8 mouse cellular contexts compared by ENCODE assay signal in the genomic region with DNA sequence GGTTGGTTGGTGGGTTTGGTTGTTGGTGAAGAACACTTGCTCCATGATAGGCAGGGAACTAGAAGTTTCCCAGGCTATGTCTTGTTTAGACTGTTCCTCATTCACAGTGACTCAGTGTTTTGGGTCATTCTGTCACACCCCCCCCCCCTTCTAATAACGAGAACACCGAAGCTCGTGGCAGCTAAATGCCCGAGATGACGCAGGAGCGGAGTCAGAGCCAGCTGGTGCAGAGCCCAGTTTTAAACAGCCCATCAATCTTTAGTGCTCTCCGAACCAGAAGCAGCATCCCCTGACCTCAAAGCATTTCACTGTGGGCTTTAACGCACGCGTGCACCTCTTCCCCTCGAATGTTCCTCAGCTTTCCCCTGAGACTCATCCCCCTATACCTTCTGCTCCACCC. TPM values are rescaled to one million over a fixed set of nuclear protein-coding genes. Genes with fewer than 3 reads are reported as not detected.
DNase-seq lines count a peak whose midpoint lies in the region; ATAC-seq lines count a peak whose summit lies in the region.
"Had no signal": no experiment of that assay in that cellular context is flagged by ENCODE, and none has a peak within 500 bp of the region (broad histone marks: within the 10 kb centered on the region; RNA-seq: fewer than 3 reads in every experiment).

No protein-coding gene starts in this region.

- 88% methylated on average over 11 of the region's 11 CpGs for WGBS in midbrain, embryonic 11.5 days

- intact Hi-C loops in gastrocnemius, postnatal 36 days (cut with DNase I): no loop called here

- H3K9ac ChIP-seq in midbrain, embryonic 11.5 days (ENCODE audit: low read length): no peak overlapping the region

- no peaks in the 10 kb centered on the region for H3K4me1 ChIP-seq in midbrain, embryonic 11.5 days (ENCODE audit: control insufficient read depth, insufficient read depth, low read length)

- H3K27me3 ChIP-seq in midbrain, embryonic 11.5 days (ENCODE audit: control insufficient read depth, insufficient read depth, low read length): no peaks in the 10 kb centered on the region

- no peak for ATAC-seq in midbrain, embryonic 11.5 days (ENCODE audit: low FRiP score)

- H3K36me3 ChIP-seq in midbrain, embryonic 11.5 days (ENCODE audit: control insufficient read depth, insufficient read depth, low read length): no peaks in the 10 kb centered on the region

- peak; percentile 40 to 52 for DNase-seq in layer of hippocampus, postnatal 10 days (ENCODE audit: low spot score in 2 of 2)
- DNase-seq in layer of hippocampus, adult 11-12 months (ENCODE audit: low spot score): no peak
- DNase-seq in adrenal gland, postnatal 25 days: peak; percentile 84
- peak; percentile 51 to 54 for DNase-seq in gastrocnemius, postnatal 36 days
- DNase-seq in monocyte, adult 2 months (ENCODE audit: low read depth in 1 of 2, low spot score in 2 of 2): peak; percentile 16 to 68
- DNase-seq in right cerebral cortex, postnatal 14 days: no peak
- no peak for DNase-seq in midbrain, embryonic 11.5 days (ENCODE audit: low spot score, missing footprints)

- no peak overlapping the region for H3K4me2 ChIP-seq in midbrain, embryonic 11.5 days

- no peak overlapping the region for H3K4me3 ChIP-seq in midbrain, embryonic 11.5 days (ENCODE audit: low read depth, low read length)

- H3K27ac ChIP-seq in midbrain, embryonic 11.5 days (ENCODE audit: low read depth, low read length): no peak overlapping the region
- H3K27ac ChIP-seq: kidney, postnatal 0 days had no signal

- H3K9me3 ChIP-seq in midbrain, embryonic 11.5 days (ENCODE audit: control insufficient read depth, low read length): no peaks in the 10 kb centered on the region

RNA-seq across cellular contexts. Expression of gene Sorl1, which starts 29.3 kb away (rescaled TPM):
- total RNA-seq in layer of hippocampus, postnatal 10 days (2021): 10 to 100 TPM; 79.0 to 86.0 TPM
- 16.3 and 20.9 TPM in 2 replicates for total RNA-seq in adrenal gland, postnatal 25 days (2021)
- total RNA-seq in gastrocnemius, postnatal 36 days (2021): 10 to 100 TPM; 30.7 to 38.0 TPM
- polyA plus RNA-seq in midbrain, embryonic 11.5 days (2014; fragmentation: Nextera tagmentation; extraction: Ambion mirVana): 3.1 and 3.8 TPM in 2 replicates

Comparison
In these comparisons a context has a peak if more than half of its experiments do, and no peak if none do; other contexts are left out.
1. DNase-seq: peak in layer of hippocampus, postnatal 10 days (2 of 2), adrenal gland, postnatal 25 days (single experiment), gastrocnemius, postnatal 36 days (2 of 2) and monocyte, adult 2 months (2 of 2); none in layer of hippocampus, adult 11-12 months (single experiment), right cerebral cortex, postnatal 14 days (single experiment) and midbrain, embryonic 11.5 days (single experiment).